ENCODE assay signal across 8 mouse cellular contexts in genomic region chr6:17635615-17636284, GRCm38 (mm10). TPM values are rescaled to one million over a fixed set of nuclear protein-coding genes. Genes with fewer than 3 reads are reported as not detected.
DNase-seq lines count a peak whose midpoint lies in the region; ATAC-seq and TF ChIP-seq lines count a peak whose summit lies in the region.

Gene Capza2 (plus strand): TSS chr6:17636234.

- no peaks in the 10 kb centered on the region for H3K27me3 ChIP-seq in spleen, adult 2 months (ENCODE audit: control insufficient read depth, insufficient read depth, low read length)
- H3K27me3 ChIP-seq in heart, embryonic 16.5 days (ENCODE audit: control insufficient read depth, insufficient read depth, low read length): no peaks in the 10 kb centered on the region
- no peaks in the 10 kb centered on the region for H3K27me3 ChIP-seq in midbrain, embryonic 10.5 days (ENCODE audit: low read depth, poor library complexity, severe bottlenecking)

- intact Hi-C loops in left cerebral cortex, adult 2 months (cut with DNase I): loop anchor here (2.0 kb wide), 1 partner anchor 59 kb away; no protein-coding TSS in a partner anchor

- peak within 1 kb of the TSS; percentile 83 for H3K27ac ChIP-seq in spleen, adult 2 months (ENCODE audit: insufficient read depth, low read length)
- H3K27ac ChIP-seq in heart, embryonic 16.5 days (ENCODE audit: low read length): peak within 1 kb of the TSS; percentile 98
- peak within 1 kb of the TSS; percentile 97 for H3K27ac ChIP-seq in left cerebral cortex, adult 2 months
- H3K27ac ChIP-seq in midbrain, embryonic 10.5 days (replicated peaks): peak within 1 kb of the TSS; percentile 98

- ATAC-seq in erythroblast, adult 5-6 weeks (replicated peaks; ENCODE audit: low FRiP score, poor library complexity, severe bottlenecking): no peak
- no peak for ATAC-seq in heart, embryonic 16.5 days (replicated peaks; ENCODE audit: extremely low read depth, insufficient read depth, low FRiP score)

- no peak for TF ChIP-seq POLR2A in spleen, adult 2 months (IDR thresholded peaks at IDR 0.05; ENCODE audit: low read depth, low read length)

- 16% methylated on average over 7 of the region's 7 CpGs for WGBS in spleen, adult 2 months
- WGBS in heart, embryonic 16.5 days: 36% methylated on average over 7 of the region's 7 CpGs
- 87% methylated on average over 7 of the region's 7 CpGs for WGBS in midbrain, embryonic 10.5 days

- H3K4me2 ChIP-seq in heart, embryonic 16.5 days (ENCODE audit: low read depth, low read length): peak within 1 kb of the TSS; percentile 68

- peaks cover 16% of the 10 kb centered on the region for H3K4me1 ChIP-seq in spleen, adult 2 months (ENCODE audit: control insufficient read depth, insufficient read depth, insufficient read length)
- peaks cover 16% of the 10 kb centered on the region for H3K4me1 ChIP-seq in heart, embryonic 16.5 days (ENCODE audit: control insufficient read depth, insufficient read depth, low read length)
- peaks cover 20% of the 10 kb centered on the region for H3K4me1 ChIP-seq in midbrain, embryonic 10.5 days

- no peaks in the 10 kb centered on the region for H3K36me3 ChIP-seq in spleen, adult 2 months (ENCODE audit: control insufficient read depth, insufficient read depth, low read length)
- H3K36me3 ChIP-seq in heart, embryonic 16.5 days (ENCODE audit: control insufficient read depth, insufficient read depth): 0 out of 2 replicates have a peak, but pooled peaks cover 2% of the 10 kb centered on the region
- H3K36me3 ChIP-seq in midbrain, embryonic 10.5 days: peaks cover 3% of the 10 kb centered on the region

- H3K9me3 ChIP-seq in heart, embryonic 16.5 days (replicated peaks; ENCODE audit: control insufficient read depth, low read length): peaks cover 2% of the 10 kb centered on the region; the same call in 1 of the 2 replicates
- peaks cover 2% of the 10 kb centered on the region; the same call in 1 of the 2 replicates for H3K9me3 ChIP-seq in midbrain, embryonic 10.5 days (replicated peaks)

- peak within 1 kb of the TSS; percentile 71 for H3K4me3 ChIP-seq in spleen, adult 2 months (ENCODE audit: extremely low read depth, insufficient read depth, insufficient read length)
- H3K4me3 ChIP-seq in heart, embryonic 16.5 days (ENCODE audit: low read length): peak within 1 kb of the TSS; percentile 91
- H3K4me3 ChIP-seq in left cerebral cortex, adult 2 months: peak within 1 kb of the TSS; percentile 94
- peak within 1 kb of the TSS; percentile 87 for H3K4me3 ChIP-seq in midbrain, embryonic 10.5 days

- peak in 1 of 2 experiments; percentile 20 for DNase-seq in spleen, adult 2 months (ENCODE audit: low read depth in 1 of 2, low spot score in 2 of 2)
- no peak for DNase-seq in spleen, adult 12 weeks (ENCODE audit: low spot score)
- no peak for DNase-seq in left cerebral cortex, adult 2 months (ENCODE audit: extremely low spot score in 1 of 2, low spot score in 2 of 2)
- no peak for DNase-seq in midbrain, embryonic 10.5 days (ENCODE audit: low spot score)
- DNase-seq in embryo, embryonic 10.5 days (ENCODE audit: low spot score): no peak
- DNase-seq in cerebellum, adult 11 months: no peak

- TF ChIP-seq CTCF in spleen, adult 2 months (IDR thresholded peaks at IDR 0.05; ENCODE audit: extremely low read depth, insufficient read depth, insufficient read length, insufficient replicate concordance): no peak
- no peak for TF ChIP-seq CTCF in left cerebral cortex, adult 2 months (IDR thresholded peaks at IDR 0.05)

- H3K9ac ChIP-seq in heart, embryonic 16.5 days (ENCODE audit: low read length): peak within 1 kb of the TSS; percentile 96

RNA-seq across cellular contexts. Expression of gene Capza2, which starts in this region (rescaled TPM):
- 6.2 and 7.9 TPM in 2 replicates for polyA plus RNA-seq in spleen, adult 2 months (2012; rRNA removed)
- 84.5 and 87.1 TPM in 2 replicates for total RNA-seq in erythroblast, adult 5-6 weeks (2015; ENCODE audit: low replicate concordance)
- 87.0 and 89.0 TPM in 2 replicates for total RNA-seq in erythroblast, adult 5-6 weeks (2017; ENCODE audit: low replicate concordance)
- polyA plus RNA-seq in heart, embryonic 16.5 days (2015; fragmentation: Nextera tagmentation; extraction: Ambion mirVana): 213 and 260 TPM in 2 replicates
- 100 to 1,000 TPM; 208 to 223 TPM for total RNA-seq in left cerebral cortex, adult 2 months (2021)
- polyA plus RNA-seq in midbrain, embryonic 10.5 days (2016; fragmentation: Nextera tagmentation; extraction: Ambion mirVana): 228 and 233 TPM in 2 replicates

Comparison
In these comparisons a context has a peak if more than half of its experiments do, and no peak if none do; other contexts are left out.
1. RNA of gene Capza2 (polyA plus RNA-seq): 213 to 260 TPM in heart, embryonic 16.5 days and 228 to 233 TPM in midbrain, embryonic 10.5 days; 6.2 to 7.9 TPM in spleen, adult 2 months; every median in the first group is over 10 times any median in the second.
2. Peak in every context shown above with its lines, with median percentiles within 50 percentile points of each other: H3K27ac ChIP-seq and H3K4me3 ChIP-seq.